Mouse (Mus musculus) lung, postnatal 0 days (tissue): ENCODE data around the gene Dner.

ENCODE experiments used
- CTCF ChIP-seq: IDR thresholded peaks from 2 replicates; pipeline ENCODE4 v1.5.1; 2016; ENCODE audit warnings: antibody characterized with exemption, mild to moderate bottlenecking
- EP300 ChIP-seq: IDR thresholded peaks from 2 replicates; pipeline ENCODE4 v1.6.1; 2016; ENCODE audit warnings: antibody characterized with exemption, mild to moderate bottlenecking, control low read depth

GRCm38 (mm10) chr1:84485066-84485465, 211.0 kb downstream of the Dner start:
- TF ChIP-seq CTCF (no peak), EP300 (no peak)
